Mouse (Mus musculus) ovary, postnatal 10 days (tissue): ENCODE measurements around the gene Tex52.
"Not testable (repeated sequence)": the region's sequence is repeated elsewhere in the genome, so short reads cannot be mapped to it uniquely, and the experiment has no call there.

Experiments
- DNase-seq: peaks from one replicate; pipeline ENCODE4 v3.0.0; 2022; ENCODE audit warnings: low spot score

Tex52 gene

DNA sequence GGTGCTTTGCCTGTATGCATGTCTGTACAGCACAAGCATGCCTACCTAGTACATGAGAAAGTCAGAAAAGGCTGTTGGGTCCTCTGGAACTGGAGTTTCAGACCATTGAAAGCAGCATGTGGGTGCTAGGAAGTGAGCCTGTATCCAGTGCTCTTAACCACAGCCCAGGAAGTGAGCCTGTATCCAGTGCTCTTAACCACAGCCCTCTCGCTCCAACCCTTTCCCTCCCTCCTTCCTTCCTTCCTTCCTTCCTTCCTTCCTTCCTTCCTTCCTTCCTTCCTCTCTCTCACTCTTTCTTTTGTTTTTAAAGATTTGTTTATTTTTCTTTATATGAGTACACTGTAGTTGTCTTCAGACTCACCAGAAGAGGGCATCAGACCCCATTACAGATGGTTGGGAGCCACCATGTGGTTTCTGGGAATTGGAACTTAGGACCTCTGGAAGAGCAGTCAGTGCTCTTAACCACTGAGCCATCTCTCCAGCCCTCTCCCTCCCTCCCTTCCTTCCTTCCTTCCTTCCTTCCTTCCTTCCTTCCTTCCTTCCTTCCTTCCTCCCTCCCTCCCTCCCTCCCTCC lies 5.4 kb downstream of the Tex52 start:
- DNase-seq: not testable (repeated sequence)

GRCm38 (mm10) chr6:128381254-128381653 lies 6.0 kb downstream of the Tex52 start:
- DNase-seq: no peak

GRCm38 (mm10) chr6:128383752-128384151 lies 8.5 kb downstream of the Tex52 start:
- DNase-seq: no peak

- DNase-seq: no peak
Measured at GRCm38 (mm10) chr6:128385026-128385425, 9.8 kb downstream of the Tex52 start.

DNA sequence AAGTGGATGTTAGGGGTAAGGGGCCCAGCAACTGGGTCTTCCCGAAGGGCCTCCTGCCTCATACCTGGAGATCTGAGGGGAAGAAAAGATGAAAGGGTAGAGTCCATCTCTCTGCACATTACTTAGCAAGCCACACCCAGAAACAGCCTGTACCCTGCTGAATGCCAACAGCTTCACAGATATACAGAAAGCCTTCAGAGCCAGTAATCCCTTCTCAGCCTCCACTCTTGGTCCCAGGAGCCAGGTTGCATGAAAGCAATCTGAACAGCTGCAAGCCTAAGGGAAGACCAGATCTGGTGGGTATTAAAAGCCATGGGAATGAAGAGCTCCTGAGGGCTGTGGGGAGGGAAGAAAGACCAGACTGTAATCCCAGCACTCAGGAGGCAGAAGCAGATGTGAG lies 13.9 kb downstream of the Tex52 start:
- no peak for DNase-seq

DNA sequence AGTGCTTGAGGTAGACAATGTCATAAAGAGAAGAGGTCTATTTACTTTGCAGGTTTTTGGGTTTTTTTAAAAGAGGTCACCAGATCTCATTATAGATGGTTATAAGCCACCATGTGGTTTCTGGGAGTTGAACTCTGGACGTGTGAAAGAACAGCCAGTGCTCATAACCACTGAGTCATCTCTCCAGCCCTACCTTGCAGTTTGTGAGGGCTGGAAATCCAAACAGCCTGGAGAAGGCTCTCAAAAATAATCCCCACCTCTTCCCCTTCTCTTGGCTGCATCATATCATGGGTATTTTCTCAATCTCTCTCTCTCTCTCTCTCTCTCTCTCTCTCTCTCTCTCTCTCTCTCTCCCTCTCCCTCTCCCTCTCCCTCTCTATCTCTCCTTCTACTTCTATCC lies 15.4 kb downstream of the Tex52 start:
- DNase-seq: no peak

- no peak for DNase-seq
Measured at GRCm38 (mm10) chr6:128397574-128398261, 22.5 kb downstream of the Tex52 start.

DNA sequence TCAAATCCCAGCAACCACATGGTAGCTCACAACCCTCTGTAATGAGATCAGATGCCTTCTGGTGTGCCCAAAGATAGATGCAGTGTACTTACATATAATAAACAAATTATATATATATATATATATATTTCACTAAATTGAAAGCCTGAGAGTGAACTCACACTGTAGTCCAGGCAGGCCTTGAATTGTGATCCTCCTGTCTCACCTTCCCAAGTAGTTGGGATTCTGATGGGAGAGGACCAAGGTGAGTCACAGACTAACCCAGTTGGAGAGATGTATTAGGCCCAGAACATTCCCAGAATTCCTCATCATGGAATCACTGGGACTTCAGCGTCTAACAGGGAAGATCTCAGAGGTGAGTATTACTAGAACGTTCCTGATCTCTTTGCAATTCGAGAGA lies 23.7 kb downstream of the Tex52 start, which contains the start of gene Nrip2:
TSS of gene Nrip2 (plus strand) at position 301 of the 400 bp plus-strand sequence.
- DNase-seq: no peak

DNA sequence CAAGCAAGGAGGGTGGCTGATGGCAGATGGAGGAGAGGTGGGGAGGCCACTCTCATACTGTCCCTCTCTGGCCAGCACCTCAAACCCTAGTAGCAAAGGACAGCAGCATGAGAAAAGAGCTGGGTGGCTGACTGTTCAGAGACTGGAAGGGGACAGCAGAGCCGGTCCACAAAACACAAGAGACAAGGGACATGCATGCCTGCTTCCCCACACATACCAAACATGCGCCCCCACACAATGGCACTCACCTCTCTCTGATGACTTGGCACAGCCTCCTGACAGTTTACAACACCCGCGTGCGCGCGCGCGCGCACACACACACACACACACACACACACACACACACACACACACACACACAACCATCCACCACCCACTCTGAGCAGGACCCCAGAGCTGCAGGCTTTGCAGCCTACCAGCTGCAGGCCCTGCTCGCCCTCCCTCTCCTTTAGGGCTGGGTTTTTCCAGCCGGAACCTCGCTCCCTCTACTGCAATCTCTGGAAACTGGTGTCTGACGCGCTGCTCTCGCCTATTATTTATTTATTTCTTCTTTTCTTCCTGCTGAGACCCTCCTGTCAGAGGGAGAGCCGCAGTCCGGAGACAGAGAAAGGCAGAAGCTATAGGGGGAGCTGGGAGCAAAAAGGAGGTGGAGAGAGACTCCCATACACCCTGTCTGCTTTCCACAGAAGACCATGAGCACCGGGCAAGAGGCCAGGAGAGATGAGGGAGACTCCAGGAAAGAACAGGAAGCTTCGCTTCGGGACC lies 24.3 kb downstream of the Tex52 start:
- DNase-seq: peak; percentile 27

GRCm38 (mm10) chr6:128404708-128405107 lies 29.5 kb downstream of the Tex52 start:
- no peak for DNase-seq

GRCm38 (mm10) chr6:128408544-128409125 lies 33.4 kb downstream of the Tex52 start:
- no peak for DNase-seq

DNA sequence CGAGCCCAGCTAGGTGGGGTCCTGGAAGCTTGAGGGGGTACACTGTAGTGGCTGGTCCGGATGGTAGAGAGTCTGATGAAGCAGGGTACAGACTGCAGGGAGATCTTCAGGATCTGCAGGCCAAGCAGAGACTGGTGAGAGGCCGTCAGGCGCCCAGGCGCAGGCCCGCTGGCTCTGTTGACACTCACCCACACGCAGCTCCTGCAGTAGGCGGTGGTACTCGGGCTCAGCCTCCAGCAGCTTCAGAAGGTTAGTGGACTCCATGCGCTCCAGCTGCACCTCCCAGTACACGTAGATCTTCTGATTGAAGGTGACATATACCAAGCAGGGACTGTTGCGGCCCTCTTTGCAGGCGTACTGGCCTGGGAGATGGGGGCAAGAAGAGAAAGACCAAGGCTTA lies 35.0 kb downstream of the Tex52 start:
- DNase-seq: no peak

DNA sequence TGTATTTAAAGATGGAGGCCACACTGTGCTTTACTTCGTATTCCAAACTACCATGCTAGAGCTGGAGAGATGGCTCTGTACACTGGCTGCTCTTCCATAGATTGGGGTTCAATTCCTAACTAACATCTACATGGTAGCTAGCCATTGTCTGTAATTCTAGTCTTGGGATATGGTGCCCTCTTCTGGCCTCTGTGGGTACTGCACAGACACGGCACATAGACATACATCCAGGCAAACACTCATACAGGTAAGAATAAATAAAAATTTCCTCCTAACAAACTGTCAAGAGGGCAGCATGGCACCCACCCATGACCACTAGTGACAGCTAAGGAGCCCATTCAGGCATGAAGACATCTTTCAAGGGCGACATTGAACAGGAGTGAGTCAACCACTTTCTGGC lies 35.9 kb downstream of the Tex52 start:
- DNase-seq: peak; percentile 75

DNA sequence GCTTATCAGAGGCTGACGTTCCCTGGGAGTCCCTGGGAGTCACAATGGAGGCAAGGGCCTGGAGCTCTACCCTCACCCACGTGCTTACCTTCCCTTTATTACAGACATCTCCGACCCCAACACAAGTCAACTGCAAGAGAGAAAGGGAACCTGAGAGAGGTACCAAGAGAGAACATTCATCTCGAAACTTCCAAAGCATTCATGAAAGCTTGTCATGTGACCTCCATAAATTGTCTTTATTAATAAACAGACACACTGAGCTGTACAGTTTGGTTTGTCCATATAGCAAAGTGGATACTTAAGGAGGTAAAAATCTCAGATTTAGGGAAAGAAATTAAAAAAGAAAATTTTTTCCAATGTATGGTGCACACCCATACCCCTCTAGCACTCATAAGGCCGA lies 40.9 kb downstream of the Tex52 start:
- DNase-seq: no peak

DNA sequence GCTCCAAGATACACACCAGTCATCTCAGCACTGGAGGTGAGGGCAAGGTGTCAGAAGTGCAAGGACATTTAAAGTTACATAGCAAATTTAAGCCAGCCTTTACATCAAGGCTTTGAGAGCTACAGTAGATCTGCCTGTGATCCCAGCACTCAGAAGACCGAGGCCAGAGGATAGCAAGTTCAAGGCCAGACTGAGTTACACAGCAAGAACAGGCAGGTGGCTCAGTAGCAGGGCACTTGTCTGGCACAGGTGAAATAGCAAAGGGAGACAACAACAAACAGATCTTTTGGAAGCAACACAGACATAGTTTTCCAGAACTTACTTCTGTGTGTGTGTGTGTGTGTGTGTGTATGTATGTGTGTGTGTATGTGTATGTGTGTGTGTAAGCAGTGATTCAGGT lies 42.8 kb downstream of the Tex52 start:
- DNase-seq: no peak

DNA sequence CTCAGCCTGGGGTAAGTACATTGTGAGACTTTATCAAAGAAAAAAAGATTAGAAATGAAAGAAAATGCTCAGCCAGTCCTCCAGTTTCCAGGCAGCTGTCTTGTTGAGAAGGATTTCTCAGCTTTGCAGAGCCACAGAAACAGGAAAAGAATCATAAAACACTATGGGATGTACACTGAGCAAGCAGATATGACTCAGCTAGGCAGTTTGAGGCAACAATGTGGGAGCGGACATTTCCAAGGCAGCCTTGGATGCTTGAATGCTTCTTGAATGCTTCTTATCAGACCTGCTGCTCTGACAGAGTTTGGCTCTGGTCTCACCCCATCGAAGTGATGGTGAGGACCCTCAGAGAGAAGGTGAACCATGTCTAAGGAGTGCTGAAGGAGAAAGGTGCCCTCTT lies 45.8 kb downstream of the Tex52 start:
- DNase-seq: no peak

- DNase-seq: no peak
Measured at GRCm38 (mm10) chr6:128421480-128421879, 46.2 kb downstream of the Tex52 start.

DNA sequence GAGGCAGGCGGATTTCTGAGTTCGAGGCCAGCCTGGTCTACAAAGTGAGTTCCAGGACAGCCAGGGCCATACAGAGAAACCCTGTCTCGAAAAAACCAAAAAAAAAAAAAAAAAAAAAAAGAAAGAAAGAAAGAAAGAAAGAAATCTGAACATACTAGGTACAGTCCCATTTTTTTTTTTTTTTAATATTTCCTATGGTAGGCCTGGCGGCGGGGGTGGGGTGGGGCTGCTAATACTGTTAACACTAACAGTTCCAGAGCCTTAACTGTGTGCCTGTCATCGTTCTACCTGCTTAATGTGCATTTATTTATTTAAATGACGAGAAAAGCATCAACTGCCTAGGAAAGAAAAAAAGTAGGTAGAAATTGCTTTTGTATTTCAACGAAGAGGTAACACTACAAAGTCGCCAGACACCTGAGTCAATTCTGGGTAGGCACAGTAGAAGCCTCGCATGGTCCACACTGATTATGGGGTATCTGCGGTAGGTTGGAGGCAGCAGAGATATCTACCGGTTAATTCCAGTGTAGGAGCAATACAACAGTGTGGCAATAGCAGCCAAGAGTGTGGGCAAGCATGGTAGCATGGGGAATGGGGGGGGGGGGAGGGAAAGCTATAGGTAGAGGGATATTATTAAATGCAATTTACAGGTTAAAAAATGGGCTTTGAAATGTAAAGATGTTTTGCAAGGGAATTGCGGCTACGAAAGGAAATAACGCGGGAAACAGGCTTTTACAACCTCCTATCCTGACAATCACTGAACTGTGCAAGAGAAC lies 48.4 kb downstream of the Tex52 start:
- no peak for DNase-seq

- DNase-seq: peak; percentile 89
Measured at GRCm38 (mm10) chr6:128424269-128425019, 49.2 kb downstream of the Tex52 start, which contains the start of gene Itfg2. Gene Itfg2 (minus strand): TSS chr6:128424931.

- DNase-seq: no peak
Measured at GRCm38 (mm10) chr6:128425046-128425445, 49.8 kb downstream of the Tex52 start.

DNA sequence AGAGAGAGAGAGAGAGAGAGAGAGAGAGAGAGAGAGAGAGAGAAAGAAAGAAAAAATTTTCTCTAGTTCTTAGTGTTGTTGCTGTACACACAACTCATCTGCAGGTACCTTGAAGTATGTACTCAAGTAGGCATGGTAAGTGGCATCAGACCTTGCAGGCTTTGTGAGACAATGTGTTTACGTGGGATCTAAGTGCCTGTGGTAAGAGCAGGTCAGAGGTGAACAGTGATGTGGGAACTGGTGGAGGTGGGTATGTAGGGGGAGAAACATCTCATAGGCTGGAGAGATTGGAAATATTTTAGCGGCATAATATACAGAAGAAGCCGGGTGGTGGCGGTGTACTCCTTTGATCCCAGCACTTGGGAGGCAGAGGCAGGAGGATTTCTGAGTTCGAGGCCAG lies 52.3 kb downstream of the Tex52 start:
- no peak for DNase-seq
